Mouse (Mus musculus) embryonic fibroblast, embryonic 13.5 days (primary cell): Measurements from ENCODE around the gene Acp5.

Experiments used
- CTCF ChIP-seq: IDR thresholded peaks from 2 replicates; pipeline ENCODE4 v1.5.1; 2011; ENCODE audit warnings: mild to moderate bottlenecking, control low read depth, low read length, moderate library complexity, borderline replicate concordance; ENCODE audit not compliant: insufficient read depth
- POLR2A ChIP-seq: IDR thresholded peaks from 2 replicates; pipeline ENCODE4 v1.6.1; 2011; ENCODE audit warnings: low read depth, mild to moderate bottlenecking, control low read depth, low read length, moderate library complexity

GRCm38 (mm10) chr9:22116740-22117426 is 18.6 kb downstream of the Acp5 start, which contains the start of gene Elof1:
- TF ChIP-seq CTCF: no peak
- TF ChIP-seq POLR2A: peak; percentile 96
